Mouse (Mus musculus): Measurements from ENCODE around the gene Ipmk.

DNA sequence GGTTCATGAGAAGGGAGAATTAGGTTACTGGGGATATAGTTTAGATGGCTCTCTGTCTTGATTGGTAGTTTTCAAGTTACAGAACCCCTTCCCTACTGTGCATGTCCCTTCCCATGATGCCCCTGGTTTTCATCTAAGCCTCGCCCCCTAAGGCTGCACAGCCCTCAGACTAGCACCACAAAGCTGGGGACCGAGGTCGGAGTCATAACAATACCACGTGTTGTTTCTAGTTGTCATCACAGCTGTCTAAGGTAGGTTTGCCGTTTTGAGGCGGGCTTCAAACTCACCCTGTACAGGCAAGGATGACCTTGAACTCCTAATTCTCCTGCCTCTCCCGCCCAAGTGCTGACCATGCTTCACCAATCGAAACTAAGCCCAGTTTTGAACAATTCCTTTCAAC, 52.4 kb downstream of the Ipmk start:
- TF ChIP-seq CTCF (conservative IDR thresholded peaks at IDR 0.05; ENCODE audit: insufficient read depth, insufficient read length, low read depth, low read length) (no peak), POLR2A (IDR thresholded peaks at IDR 0.05; ENCODE audit: low read depth, low read length) (no peak)
